Mouse (Mus musculus) cerebellum, postnatal 14 days (tissue): ENCODE measurements around the gene Prpf40b.
"Not testable (repeated sequence)": the region's sequence is repeated elsewhere in the genome, so short reads cannot be mapped to it uniquely, and the experiment has no call there.

Experiments
- DNase-seq, 2 experiments: peaks; one replicate each; pipeline ENCODE4 v3.0.0; 2021; ENCODE audit warnings: mixed read lengths in 2 of 2

Gene Prpf40b

GRCm38 (mm10) chr15:99294813-99295374 is at the start of gene Prpf40b:
Gene Prpf40b (plus strand): TSS chr15:99295087.
- DNase-seq = peak; percentile 96 to 97

- DNase-seq = peak; percentile 71 to 80
These were observed 48.2 kb upstream of the Prpf40b start for GRCm38 (mm10) chr15:99246736-99247135.

GRCm38 (mm10) chr15:99248972-99249371 is 45.9 kb upstream of the Prpf40b start:
- DNase-seq = no peak

GRCm38 (mm10) chr15:99249938-99250337 is 44.9 kb upstream of the Prpf40b start:
- no peak for DNase-seq

GRCm38 (mm10) chr15:99251111-99251510 is 43.8 kb upstream of the Prpf40b start:
- not testable (repeated sequence) for DNase-seq

GRCm38 (mm10) chr15:99251626-99252380 is 43.1 kb upstream of the Prpf40b start, which contains the start of gene Mcrs1:
Gene Mcrs1 (minus strand): TSS chr15:99251961.
- DNase-seq = peak; percentile 99

- DNase-seq = peak in 1 of 2 experiments; percentile 76
These were observed 42.3 kb upstream of the Prpf40b start for GRCm38 (mm10) chr15:99252381-99253174.

- DNase-seq = not testable (repeated sequence)
These were observed 41.8 kb upstream of the Prpf40b start for GRCm38 (mm10) chr15:99253175-99253479.

- DNase-seq = no peak
These were observed 41.1 kb upstream of the Prpf40b start for GRCm38 (mm10) chr15:99253772-99254171.

GRCm38 (mm10) chr15:99254477-99255005 is 40.3 kb upstream of the Prpf40b start:
- no peak for DNase-seq

- no peak for DNase-seq
These were observed 39.6 kb upstream of the Prpf40b start for GRCm38 (mm10) chr15:99255241-99255749.

- DNase-seq = no peak
These were observed 35.6 kb upstream of the Prpf40b start for GRCm38 (mm10) chr15:99259167-99259729.

GRCm38 (mm10) chr15:99259730-99260252 is 35.1 kb upstream of the Prpf40b start:
- peak in 1 of 2 experiments; percentile 35 for DNase-seq

GRCm38 (mm10) chr15:99262702-99263101 is 32.2 kb upstream of the Prpf40b start:
- DNase-seq = no peak

- no peak for DNase-seq
These were observed 30.5 kb upstream of the Prpf40b start for GRCm38 (mm10) chr15:99264363-99264762.

- peak; percentile 83 to 87 for DNase-seq
These were observed 29.2 kb upstream of the Prpf40b start for GRCm38 (mm10) chr15:99265679-99266078.

- DNase-seq = no peak
These were observed 18.8 kb upstream of the Prpf40b start for GRCm38 (mm10) chr15:99276095-99276494.

GRCm38 (mm10) chr15:99278271-99278670 is 16.6 kb upstream of the Prpf40b start:
- DNase-seq = peak in 1 of 2 experiments; percentile 31

- DNase-seq = no peak
These were observed 11.4 kb upstream of the Prpf40b start for GRCm38 (mm10) chr15:99283456-99283855.

- no peak for DNase-seq
These were observed 10.2 kb upstream of the Prpf40b start for GRCm38 (mm10) chr15:99284527-99285188.

- DNase-seq = no peak
These were observed 9.7 kb upstream of the Prpf40b start for GRCm38 (mm10) chr15:99285189-99285535.

- no peak for DNase-seq
These were observed 4.3 kb upstream of the Prpf40b start for GRCm38 (mm10) chr15:99290586-99290985.
